Mouse (Mus musculus) forebrain, embryonic 10.5 days (tissue): Measurements from ENCODE around the gene Mpdu1. TPM values are rescaled to one million over a fixed set of nuclear protein-coding genes. Genes with fewer than 3 reads are reported as not detected.
A peak's percentile ranks its signal among the peaks of the same experiment; 100 is the strongest.

ENCODE experiments used
- microRNA counts: library from miRNA; unstranded; fragments of <30 nt; microRNA quantifications from one replicate; lab custom pipeline; 2017
- microRNA-seq: library from miRNA; unstranded; fragments of <30 nt; microRNA quantifications from one replicate; pipeline ENCODE4, GENCODE M21; 2017
- polyA plus RNA-seq: library from polyadenylated mRNA; unstranded; fragments of >200 nt; fragmentation: Nextera tagmentation; extraction: Ambion mirVana; gene quantifications from 2 replicates; pipeline ENCODE4 v1.2.1, GENCODE M21; 2016

Mpdu1 gene
- polyA plus RNA-seq, 1 experiment from 2014 or later: 82.9 TPM

MicroRNAs within 50 kb of the gene (microRNA counts, 519-probe panel; counts per million panel counts)
- microRNA mmu-miR-1934 (lab: Ali Mortazavi, UCI): 341 counts per million, percentile 65 among the panel's probes with 10 or more counts
- microRNA mmu-miR-467f (lab: Ali Mortazavi, UCI): 1,861 counts per million, percentile 67 among the panel's probes with 10 or more counts

Small RNA genes within 50 kb of the gene (microRNA-seq; reads per million reads assigned to microRNA genes)
- gene Mir1934 (4.5 reads per million, percentile 11 among the genes with 10 or more reads in this experiment), gene Mir467f (not detected)

Other genes with a start within 250 kb of the Mpdu1 start
- gene Kdm6b, start 249.0 kb downstream of the Mpdu1 start, polyA plus RNA-seq: 31.7 TPM in 2 replicates
- gene Dnah2, start 113.5 kb downstream of the Mpdu1 start, polyA plus RNA-seq: 1.5 TPM in 2 replicates
- 27.9 and 28.7 TPM in 2 replicates for gene Efnb3, start 102.4 kb downstream of the Mpdu1 start, polyA plus RNA-seq
- gene Wrap53, start 82.4 kb downstream of the Mpdu1 start, polyA plus RNA-seq: 46.4 and 51.1 TPM in 2 replicates
- 192 and 194 TPM in 2 replicates for gene Trp53, start 82.3 kb downstream of the Mpdu1 start, polyA plus RNA-seq
- gene Atp1b2, start 56.7 kb downstream of the Mpdu1 start, polyA plus RNA-seq: 4.3 and 4.6 TPM in 2 replicates
- gene Shbg, start 44.7 kb downstream of the Mpdu1 start, polyA plus RNA-seq: not detected in 2 replicates
- gene Sat2, start 40.6 kb downstream of the Mpdu1 start, polyA plus RNA-seq: 13.7 and 15.4 TPM in 2 replicates
- 32.5 and 34.6 TPM in 2 replicates for gene Fxr2, start 29.7 kb downstream of the Mpdu1 start, polyA plus RNA-seq
- gene Sox15, start 7.3 kb downstream of the Mpdu1 start, polyA plus RNA-seq: not detected in 2 replicates
- gene Cd68, start 3.5 kb upstream of the Mpdu1 start, polyA plus RNA-seq: 5.5 and 5.8 TPM in 2 replicates
- 725 and 747 TPM in 2 replicates for gene Eif4a1, start 9.8 kb upstream of the Mpdu1 start, polyA plus RNA-seq
- 127 and 128 TPM in 2 replicates for gene Senp3, start 19.4 kb upstream of the Mpdu1 start, polyA plus RNA-seq
- 0.20 TPM in 1 of 2 replicates, not detected in the other for gene Tnfsf13, start 23.1 kb upstream of the Mpdu1 start, polyA plus RNA-seq
- 1.1 and 1.6 TPM in 2 replicates for gene Tnfsf12, start 33.2 kb upstream of the Mpdu1 start, polyA plus RNA-seq
- 0.44 and 0.55 TPM in 2 replicates for gene Tnfsfm13, start 33.5 kb upstream of the Mpdu1 start, polyA plus RNA-seq
- gene Polr2a, start 96.0 kb upstream of the Mpdu1 start, polyA plus RNA-seq: 32.9 and 34.5 TPM in 2 replicates
- gene Slc35g3, start 99.3 kb upstream of the Mpdu1 start, polyA plus RNA-seq: 0.14 TPM in 1 of 2 replicates, not detected in the other
- gene Zbtb4, start 103.3 kb upstream of the Mpdu1 start, polyA plus RNA-seq: 0.46 and 0.77 TPM in 2 replicates
- 1.0 and 1.5 TPM in 2 replicates for gene Chrnb1, start 133.3 kb upstream of the Mpdu1 start, polyA plus RNA-seq
- 0.73 TPM in 2 replicates for gene Fgf11, start 139.2 kb upstream of the Mpdu1 start, polyA plus RNA-seq
- 0.71 and 0.95 TPM in 2 replicates for gene Tmem102, start 143.0 kb upstream of the Mpdu1 start, polyA plus RNA-seq
- gene Gm39566, start 152.7 kb upstream of the Mpdu1 start, polyA plus RNA-seq: not detected in 2 replicates
- not detected in 2 replicates for gene Spem2, start 155.8 kb upstream of the Mpdu1 start, polyA plus RNA-seq
- gene Spem1, start 159.5 kb upstream of the Mpdu1 start, polyA plus RNA-seq: 0.19 TPM in 1 of 2 replicates, not detected in the other
- 4.7 and 5.2 TPM in 2 replicates for gene Nlgn2, start 175.1 kb upstream of the Mpdu1 start, polyA plus RNA-seq
- gene Tmem256, start 175.9 kb upstream of the Mpdu1 start, polyA plus RNA-seq: 259 and 290 TPM in 2 replicates
- gene Plscr3, start 183.7 kb upstream of the Mpdu1 start, polyA plus RNA-seq: 67.5 and 67.6 TPM in 2 replicates
- 0.79 and 1.9 TPM in 2 replicates for gene Tnk1, start 196.1 kb upstream of the Mpdu1 start, polyA plus RNA-seq
- not detected in 2 replicates for gene Tmem95, start 215.4 kb upstream of the Mpdu1 start, polyA plus RNA-seq
- gene Kctd11, start 218.8 kb upstream of the Mpdu1 start, polyA plus RNA-seq: 4.8 and 6.7 TPM in 2 replicates
- gene Acap1, start 232.9 kb upstream of the Mpdu1 start, polyA plus RNA-seq: 0.84 and 1.3 TPM in 2 replicates
- gene 2810408A11Rik, start 238.3 kb upstream of the Mpdu1 start, polyA plus RNA-seq: 11.9 and 12.2 TPM in 2 replicates
- gene Neurl4, start 238.4 kb upstream of the Mpdu1 start, polyA plus RNA-seq: 14.3 and 14.8 TPM in 2 replicates